ENCODE assay signal across 17 mouse cellular contexts in genomic region chr9:77744798-77745197, GRCm38 (mm10). TPM values are rescaled to one million over a fixed set of nuclear protein-coding genes. Genes with fewer than 3 reads are reported as not detected.
DNase-seq lines count a peak whose midpoint lies in the region; ATAC-seq and TF ChIP-seq lines count a peak whose summit lies in the region.
"Had no signal": no experiment of that assay in that cellular context is flagged by ENCODE, and none has a peak within 500 bp of the region (broad histone marks: within the 10 kb centered on the region; RNA-seq: fewer than 3 reads in every experiment).

No protein-coding gene starts in this region.

- no peak for TF ChIP-seq CTCF in lung, embryonic 14.5 days (IDR thresholded peaks at IDR 0.05; ENCODE audit: low read depth)

- DNase-seq in lung, embryonic 14.5 days: peak; percentile 34
- no peak for DNase-seq in lung, postnatal 14 days
- DNase-seq in layer of hippocampus, postnatal 14 days (ENCODE audit: low spot score in 2 of 2): no peak
- DNase-seq in right cerebral cortex, adult 2 months (ENCODE audit: low spot score in 2 of 2): no peak
- DNase-seq: gastrocnemius, postnatal 14 days; left cerebral cortex, postnatal 4 days had no signal

- H3K9me3 ChIP-seq in lung, embryonic 14.5 days (ENCODE audit: low read depth, low read length): no peaks in the 10 kb centered on the region
- no peaks in the 10 kb centered on the region for H3K9me3 ChIP-seq in intestine, embryonic 15.5 days
- no peaks in the 10 kb centered on the region for H3K9me3 ChIP-seq in liver, embryonic 15.5 days (replicated peaks)
- no peaks in the 10 kb centered on the region for H3K9me3 ChIP-seq in stomach, embryonic 16.5 days (replicated peaks; ENCODE audit: control insufficient read depth, low read length)
- H3K9me3 ChIP-seq in midbrain, embryonic 13.5 days: no peaks in the 10 kb centered on the region
- H3K9me3 ChIP-seq: embryonic facial prominence, embryonic 13.5 days; heart, embryonic 12.5 days; hindbrain, embryonic 10.5 days; neural tube, embryonic 12.5 days had no signal

- no peak overlapping the region; the same call in 1 of the 2 replicates for H3K27ac ChIP-seq in lung, embryonic 14.5 days (ENCODE audit: low read depth)
- H3K27ac ChIP-seq in intestine, embryonic 15.5 days: no peak overlapping the region
- H3K27ac ChIP-seq in liver, embryonic 15.5 days (replicated peaks): no peak overlapping the region
- H3K27ac ChIP-seq in stomach, embryonic 16.5 days (ENCODE audit: low read length): peak overlapping the region; percentile 33; the same call in 1 of the 2 replicates
- no peak overlapping the region for H3K27ac ChIP-seq in midbrain, embryonic 13.5 days
- H3K27ac ChIP-seq: embryonic facial prominence, embryonic 13.5 days; hindbrain, embryonic 10.5 days; macrophage; neural tube, embryonic 12.5 days had no signal

- 26% methylated on average over 3 of the region's 3 CpGs for WGBS in lung, embryonic 14.5 days
- 25% methylated on average over 3 of the region's 3 CpGs for WGBS in intestine, embryonic 15.5 days
- 45% methylated on average over 3 of the region's 3 CpGs for WGBS in liver, embryonic 15.5 days (ENCODE audit: insufficient replicate concordance)
- 20% methylated on average over 3 of the region's 3 CpGs for WGBS in stomach, embryonic 16.5 days
- 69% methylated on average over 3 of the region's 3 CpGs for WGBS in midbrain, embryonic 13.5 days

- no peaks in the 10 kb centered on the region for H3K4me1 ChIP-seq in lung, embryonic 14.5 days (ENCODE audit: insufficient read depth)
- H3K4me1 ChIP-seq in intestine, embryonic 15.5 days (replicated peaks): peaks cover 2% of the 10 kb centered on the region; the same call in 1 of the 2 replicates
- peaks cover 9% of the 10 kb centered on the region for H3K4me1 ChIP-seq in liver, embryonic 15.5 days (replicated peaks)
- 0 out of 2 replicates have a peak, but pooled peaks cover 3% of the 10 kb centered on the region for H3K4me1 ChIP-seq in stomach, embryonic 16.5 days (ENCODE audit: control insufficient read depth, insufficient read depth, low read length)
- peaks cover 2% of the 10 kb centered on the region for H3K4me1 ChIP-seq in midbrain, embryonic 13.5 days (replicated peaks)
- H3K4me1 ChIP-seq: neural tube, embryonic 12.5 days had no signal

- peak; percentile 47; the same call in 1 of the 2 replicates for ATAC-seq in lung, embryonic 14.5 days (ENCODE audit: insufficient read depth)
- peak; percentile 84 for ATAC-seq in intestine, embryonic 15.5 days
- peak; percentile 60 for ATAC-seq in liver, embryonic 15.5 days (ENCODE audit: insufficient read depth)
- ATAC-seq in stomach, embryonic 16.5 days (ENCODE audit: insufficient read depth, low FRiP score): peak; percentile 86
- no peak for ATAC-seq in midbrain, embryonic 13.5 days
- ATAC-seq: forebrain, embryonic 16.5 days; midbrain, embryonic 16.5 days had no signal

- no peaks in the 10 kb centered on the region for H3K27me3 ChIP-seq in lung, embryonic 14.5 days (ENCODE audit: insufficient read depth, low read length)
- no peaks in the 10 kb centered on the region for H3K27me3 ChIP-seq in intestine, embryonic 15.5 days (replicated peaks)
- H3K27me3 ChIP-seq in liver, embryonic 15.5 days: peaks cover 10% of the 10 kb centered on the region; the same call in 1 of the 2 replicates
- H3K27me3 ChIP-seq in stomach, embryonic 16.5 days (ENCODE audit: control insufficient read depth, insufficient read depth, low read length): no peaks in the 10 kb centered on the region
- H3K27me3 ChIP-seq in midbrain, embryonic 13.5 days: 0 out of 2 replicates have a peak, but pooled peaks cover 6% of the 10 kb centered on the region
- H3K27me3 ChIP-seq: embryonic facial prominence, embryonic 13.5 days; heart, embryonic 12.5 days had no signal

- H3K4me2 ChIP-seq in lung, embryonic 14.5 days: no peak overlapping the region
- H3K4me2 ChIP-seq in intestine, embryonic 15.5 days (replicated peaks): no peak overlapping the region
- H3K4me2 ChIP-seq in liver, embryonic 15.5 days: no peak overlapping the region
- no peak overlapping the region for H3K4me2 ChIP-seq in stomach, embryonic 16.5 days (ENCODE audit: low read depth, low read length)
- H3K4me2 ChIP-seq in midbrain, embryonic 13.5 days (replicated peaks): no peak overlapping the region
- H3K4me2 ChIP-seq: embryonic facial prominence, embryonic 13.5 days; heart, embryonic 12.5 days; neural tube, embryonic 12.5 days had no signal

- no peaks in the 10 kb centered on the region for H3K36me3 ChIP-seq in lung, embryonic 14.5 days (ENCODE audit: insufficient read depth)
- H3K36me3 ChIP-seq in intestine, embryonic 15.5 days: no peaks in the 10 kb centered on the region
- H3K36me3 ChIP-seq in liver, embryonic 15.5 days (replicated peaks): no peaks in the 10 kb centered on the region
- H3K36me3 ChIP-seq in stomach, embryonic 16.5 days (ENCODE audit: control insufficient read depth, insufficient read depth, low read length): no peaks in the 10 kb centered on the region
- no peaks in the 10 kb centered on the region for H3K36me3 ChIP-seq in midbrain, embryonic 13.5 days
- H3K36me3 ChIP-seq: embryonic facial prominence, embryonic 13.5 days; heart, embryonic 12.5 days; hindbrain, embryonic 10.5 days; neural tube, embryonic 12.5 days had no signal

- no peak overlapping the region for H3K9ac ChIP-seq in lung, embryonic 14.5 days
- H3K9ac ChIP-seq in intestine, embryonic 15.5 days: no peak overlapping the region
- no peak overlapping the region for H3K9ac ChIP-seq in liver, embryonic 15.5 days
- no peak overlapping the region for H3K9ac ChIP-seq in stomach, embryonic 16.5 days (ENCODE audit: low read length)
- no peak overlapping the region for H3K9ac ChIP-seq in midbrain, embryonic 13.5 days (replicated peaks)
- H3K9ac ChIP-seq: embryonic facial prominence, embryonic 13.5 days; heart, embryonic 12.5 days; neural tube, embryonic 12.5 days had no signal

- no peak overlapping the region for H3K4me3 ChIP-seq in lung, embryonic 14.5 days (ENCODE audit: low read depth, low read length)
- H3K4me3 ChIP-seq in intestine, embryonic 15.5 days (replicated peaks): no peak overlapping the region
- H3K4me3 ChIP-seq in liver, embryonic 15.5 days (replicated peaks): no peak overlapping the region
- H3K4me3 ChIP-seq in stomach, embryonic 16.5 days (replicated peaks; ENCODE audit: low read length): no peak overlapping the region
- no peak overlapping the region for H3K4me3 ChIP-seq in midbrain, embryonic 13.5 days (replicated peaks)
- H3K4me3 ChIP-seq: embryonic facial prominence, embryonic 13.5 days; heart, embryonic 12.5 days; hindbrain, embryonic 10.5 days; neural tube, embryonic 12.5 days had no signal

RNA-seq across cellular contexts. Expression of gene Gclc, which starts 9.5 kb away (rescaled TPM):
- 20.4 and 21.2 TPM in 2 replicates for polyA plus RNA-seq in lung, embryonic 14.5 days (2014; fragmentation: Nextera tagmentation; extraction: Ambion mirVana)
- 13.0 and 13.5 TPM in 2 replicates for polyA plus RNA-seq in intestine, embryonic 15.5 days (2015; fragmentation: Nextera tagmentation; extraction: Ambion mirVana)
- polyA plus RNA-seq in liver, embryonic 15.5 days (2015; fragmentation: Nextera tagmentation; extraction: Ambion mirVana): 24.9 and 28.6 TPM in 2 replicates
- 9.8 and 10.9 TPM in 2 replicates for polyA plus RNA-seq in stomach, embryonic 16.5 days (2015; fragmentation: Nextera tagmentation; extraction: Ambion mirVana)
- total RNA-seq in layer of hippocampus, postnatal 14 days (2021): 10 to 100 TPM; 40.4 to 41.6 TPM
- polyA plus RNA-seq in midbrain, embryonic 13.5 days (2015; fragmentation: Nextera tagmentation; extraction: Ambion mirVana): 16.3 and 16.8 TPM in 2 replicates
